Mouse (Mus musculus) gastrocnemius, postnatal 25 days (tissue): ENCODE results near the gene Hdac10. TPM values are rescaled to one million over a fixed set of nuclear protein-coding genes. Genes with fewer than 3 reads are reported as not detected.

Experiments used
- DNase-seq: peaks from one replicate; pipeline ENCODE4 v3.0.0; 2022
- microRNA-seq, 2 experiments: library from miRNA; unstranded; fragments of <30 nt; microRNA quantifications; one replicate each; pipeline ENCODE4 v1.2.0; 2021; ENCODE audit warnings: borderline replicate concordance in 2 of 2
- total RNA-seq, 2 experiments: library from RNA; stranded (reverse); gene quantifications; 1 replicate in 1 of 2; 2 replicates in 1 of 2; pipeline ENCODE4 v1.2.3; 2021

Gene Hdac10
- total RNA-seq, 2 experiments from 2014 or later, result 5.3 to 6.5 TPM

DNA sequence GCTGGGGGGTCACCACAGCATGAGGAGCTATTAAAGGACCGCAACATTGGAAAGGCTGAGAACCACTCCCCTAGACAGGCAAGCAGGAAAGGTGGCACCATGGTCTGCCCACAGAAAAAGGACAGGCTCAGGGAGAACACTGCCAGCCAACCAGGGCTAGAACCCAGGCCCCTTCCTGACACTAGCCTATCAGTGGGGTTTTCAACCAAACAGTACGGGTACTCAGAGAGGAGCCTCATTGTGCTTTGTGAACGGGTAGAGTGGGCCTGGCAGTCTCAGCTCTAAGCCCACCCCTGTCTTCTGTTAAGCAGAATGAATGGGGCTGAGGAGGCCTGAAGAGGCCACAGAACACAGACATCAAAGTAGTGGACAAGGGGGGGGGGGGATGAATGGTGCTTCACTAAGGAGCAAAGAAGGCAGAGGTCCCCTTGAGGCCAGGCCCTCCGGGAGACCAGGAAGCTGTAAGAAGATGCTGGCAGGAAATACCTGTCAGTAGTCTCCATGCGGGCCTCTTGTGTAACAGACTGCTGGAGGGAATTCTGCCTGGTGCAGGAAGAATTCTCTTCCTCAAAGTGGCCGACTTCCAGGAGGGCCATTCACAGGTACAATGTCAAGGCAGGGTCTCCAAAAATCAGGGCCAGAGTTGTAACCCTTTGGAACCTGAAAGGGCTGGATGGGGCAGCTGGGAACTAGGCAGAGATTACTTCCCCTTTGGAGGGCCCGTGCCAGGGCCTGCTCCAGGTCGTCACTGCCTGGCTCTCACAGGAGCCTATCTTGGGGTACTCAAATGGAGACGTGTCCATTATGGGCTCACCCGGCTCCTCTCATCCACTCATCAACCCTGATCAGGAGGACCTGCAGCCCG is 53.7 kb downstream of the Hdac10 start, which contains the start of gene Trabd:
Gene Trabd (plus strand): TSS at position 512 of the 865 bp plus-strand sequence.
- DNase-seq, result no peak

DNA sequence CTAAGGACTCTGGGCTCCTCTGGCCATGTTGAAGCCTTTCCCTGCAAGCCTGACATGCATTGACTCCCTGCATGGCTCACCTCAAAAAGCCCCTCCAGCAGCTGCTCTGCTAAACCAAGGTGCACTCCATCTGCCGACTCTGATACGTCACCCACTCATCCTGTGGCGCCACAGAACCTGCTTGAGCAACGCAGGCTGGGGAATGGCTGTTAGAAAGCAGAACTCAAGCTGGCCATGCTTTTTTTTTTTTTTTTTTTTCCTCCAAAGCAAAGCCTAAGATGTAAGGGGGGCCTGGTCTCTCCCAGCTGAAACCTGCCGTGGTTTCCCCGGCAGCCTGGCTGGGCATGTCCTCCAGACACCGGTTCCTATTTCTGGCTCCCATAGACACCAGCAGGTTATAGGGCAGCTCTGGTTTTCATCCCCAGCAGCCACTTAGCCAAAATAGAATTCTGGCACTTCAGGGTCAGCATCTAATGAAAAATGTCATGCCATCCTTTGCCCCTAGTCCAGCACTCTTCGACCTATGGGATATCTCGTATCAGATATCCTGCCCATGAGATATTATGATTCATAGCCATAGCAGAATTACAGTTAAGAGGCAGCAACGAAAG is 54.4 kb downstream of the Hdac10 start:
- no peak for DNase-seq

Small RNAs within 50 kb of the gene (microRNA-seq; reads per million reads assigned to microRNA genes)
- gene Mir7118, result 0 to 0.74 reads per million in 2 experiments

Other genes with a start within 250 kb of the Hdac10 start
- not detected for gene Ttll8, start 174.3 kb downstream of the Hdac10 start, total RNA-seq
- under 1 TPM in 1 of 2 experiments, not detected in 1; 0.10 TPM for gene Mlc1, start 149.7 kb downstream of the Hdac10 start, total RNA-seq
- not detected for gene Mov10l1, start 145.8 kb downstream of the Hdac10 start, total RNA-seq
- gene Panx2, start 69.0 kb downstream of the Hdac10 start, total RNA-seq, result not detected
- 10 to 100 TPM; 22.7 to 26.2 TPM for gene Trabd, start 53.6 kb downstream of the Hdac10 start, total RNA-seq
- 10 to 100 TPM; 12.2 to 12.7 TPM for gene Selenoo, start 39.6 kb downstream of the Hdac10 start, total RNA-seq
- gene Tubgcp6, start 5.6 kb downstream of the Hdac10 start, total RNA-seq, result 1 to 10 TPM; 6.5 to 8.4 TPM
- 100 to 1,000 TPM; 140 to 157 TPM for gene Mapk12, start 12.0 kb upstream of the Hdac10 start, total RNA-seq
- gene Mapk11, start 20.9 kb upstream of the Hdac10 start, total RNA-seq, result 1 to 10 TPM in 1 of 2 experiments, under 1 TPM in 1; 0.67 to 2.1 TPM
- 10 to 100 TPM in 1 of 2 experiments, 1 to 10 TPM in 1; 8.5 to 11.9 TPM for gene Plxnb2, start 52.1 kb upstream of the Hdac10 start, total RNA-seq
- gene Dennd6b, start 67.8 kb upstream of the Hdac10 start, total RNA-seq, result 1 to 10 TPM; 6.6 to 8.4 TPM
- gene Ppp6r2, start 82.9 kb upstream of the Hdac10 start, total RNA-seq, result 10 to 100 TPM; 71.1 to 72.5 TPM
- gene Sbf1, start 186.6 kb upstream of the Hdac10 start, total RNA-seq, result 10 to 100 TPM; 48.1 to 61.0 TPM
- not detected for gene Adm2, start 194.0 kb upstream of the Hdac10 start, total RNA-seq
- gene Miox, start 205.7 kb upstream of the Hdac10 start, total RNA-seq, result not detected
- gene Lmf2, start 227.0 kb upstream of the Hdac10 start, total RNA-seq, result 10 to 100 TPM in 1 of 2 experiments, 1 to 10 TPM in 1; 9.9 to 13.6 TPM
- 10 to 100 TPM; 35.1 to 37.0 TPM for gene Ncaph2, start 227.0 kb upstream of the Hdac10 start, total RNA-seq
- 10 to 100 TPM; 14.7 to 21.8 TPM for gene Sco2, start 245.1 kb upstream of the Hdac10 start, total RNA-seq
- gene Tymp, start 248.3 kb upstream of the Hdac10 start, total RNA-seq, result under 1 TPM; 0.29 to 0.49 TPM